Mouse (Mus musculus) hindbrain, embryonic 11.5 days (tissue): ENCODE measurements around the gene Spib. TPM values are rescaled to one million over a fixed set of nuclear protein-coding genes. Genes with fewer than 3 reads are reported as not detected.

ENCODE experiments used
- ATAC-seq: fragments of 200-750 bp; cut with Nextera tagmentation; 2 replicates; pipeline ENCODE4 v1.8.0; 2017; ENCODE audit warnings: mild to moderate bottlenecking, moderate TSS enrichment, moderate library complexity; ENCODE audit not compliant: low FRiP score
- DNase-seq: peaks from one replicate; pipeline ENCODE4 v3.0.0-alpha.2; 2015; ENCODE audit warnings: low spot score
- H3K27ac ChIP-seq: fragments of 300-500 bp; sonication (generic); 2 replicates; pipeline ENCODE4 v1.5.1; 2014; ENCODE audit warnings: mild to moderate bottlenecking, low read depth, low read length
- H3K27me3 ChIP-seq: fragments of 300-500 bp; sonication (generic); 2 replicates; pipeline ENCODE4 v1.6.1; 2014; ENCODE audit warnings: mild to moderate bottlenecking, low read length, moderate library complexity, mixed read lengths; ENCODE audit not compliant: control insufficient read depth, insufficient read depth
- H3K36me3 ChIP-seq: fragments of 300-500 bp; sonication (generic); 2 replicates; pipeline ENCODE4 v1.6.1; 2014; ENCODE audit warnings: mild to moderate bottlenecking, low read length, moderate library complexity, mixed read lengths; ENCODE audit not compliant: control insufficient read depth, insufficient read depth
- H3K4me1 ChIP-seq: fragments of 300-500 bp; sonication (generic); replicated peaks from 2 replicates; pipeline ENCODE4 v1.6.1; 2014; ENCODE audit warnings: low read length, mixed read lengths; ENCODE audit not compliant: control insufficient read depth, insufficient read depth
- H3K4me2 ChIP-seq: fragments of 300-500 bp; sonication (generic); replicated peaks from 2 replicates; pipeline ENCODE4 v1.6.1; 2014; ENCODE audit warnings: mild to moderate bottlenecking, low read depth, low read length
- H3K4me3 ChIP-seq: fragments of 300-500 bp; sonication (generic); 2 replicates; pipeline ENCODE4 v1.5.1; 2014; ENCODE audit warnings: low read depth, low read length
- H3K9ac ChIP-seq: fragments of 300-500 bp; sonication (generic); 2 replicates; pipeline ENCODE4 v1.6.1; 2014; ENCODE audit warnings: low read depth, low read length
- H3K9me3 ChIP-seq: fragments of 300-500 bp; sonication (generic); 2 replicates; pipeline ENCODE4 v1.6.1; 2016; ENCODE audit warnings: low read length; ENCODE audit not compliant: control insufficient read depth
- WGBS: fragments of 180-500 bp; shearing (Covaris S2); extraction: QIAGEN DNeasy Blood & Tissue Kit; methylation state at CpG from one replicate; pipeline ENCODE4 v1.1.7; 2014; 5-methylcytosine and 5-hydroxymethylcytosine counted together
- polyA plus RNA-seq: library from polyadenylated mRNA; unstranded; fragments of >200 nt; fragmentation: Nextera tagmentation; extraction: Ambion mirVana; gene quantifications from 2 replicates; pipeline ENCODE4 v1.2.1, GENCODE M21; 2014

Spib gene
- polyA plus RNA-seq, 1 experiment from 2014 or later = not detected

DNA sequence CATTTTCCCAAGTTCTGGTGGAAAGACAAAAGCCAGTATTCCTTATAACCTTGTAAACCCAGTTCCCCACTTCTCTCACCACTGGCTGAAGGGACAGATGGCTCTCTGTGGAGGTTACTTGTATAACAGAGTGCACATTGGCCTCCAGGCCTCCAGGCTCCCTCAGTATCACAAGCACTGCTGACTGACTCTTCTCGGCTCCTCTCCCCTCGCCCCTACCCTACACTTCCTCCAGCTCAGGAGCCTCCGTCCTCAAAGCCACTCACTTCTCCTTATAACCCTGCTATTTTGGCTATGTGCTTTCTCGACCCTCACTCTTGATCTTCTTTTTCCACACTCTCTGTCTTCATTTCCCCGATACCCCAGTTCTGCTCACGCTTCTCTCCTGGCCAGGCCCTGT lies 33.5 kb upstream of the Spib start:
- WGBS = 70% methylated on average over 6 of the region's 6 CpGs

DNA sequence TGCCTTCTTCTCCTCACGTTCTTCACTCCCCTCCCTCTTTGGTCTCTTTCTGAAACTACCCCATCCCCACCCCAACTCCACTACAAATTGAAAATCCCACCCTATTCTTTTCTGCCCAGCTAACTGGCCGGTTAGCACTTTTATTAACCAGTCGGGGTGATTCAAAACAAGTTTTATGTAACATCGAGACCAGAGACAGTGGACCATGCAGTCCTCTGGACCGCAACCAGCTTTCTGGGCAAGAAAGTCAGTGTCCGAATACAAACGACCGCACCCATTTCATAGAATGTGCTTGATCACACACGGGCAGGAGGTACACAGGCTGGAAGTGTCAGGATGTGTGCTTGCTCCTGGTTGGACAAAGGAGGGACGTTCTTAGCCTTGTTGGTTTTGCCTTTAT lies 32.6 kb upstream of the Spib start:
- Histone ChIP-seq H3K4me2 (no peak overlapping the region), H3K27ac (no peak overlapping the region), H3K9me3 (no peaks in the 10 kb centered on the region), H3K9ac (no peak overlapping the region), H3K27me3 (no peaks in the 10 kb centered on the region), H3K4me1 (no peaks in the 10 kb centered on the region), H3K4me3 (no peak overlapping the region), H3K36me3 (no peaks in the 10 kb centered on the region)
- 91% methylated on average over 10 of the region's 10 CpGs for WGBS
- DNase-seq = no peak
- no peak for ATAC-seq

More for the DNA sequence above, 33.5 kb upstream of the Spib start:
- no peak overlapping the region for H3K9ac ChIP-seq
- H3K4me2 ChIP-seq = no peak overlapping the region
- ATAC-seq = no peak
- no peaks in the 10 kb centered on the region for H3K36me3 ChIP-seq
- no peak overlapping the region for H3K27ac ChIP-seq
- H3K27me3 ChIP-seq = no peaks in the 10 kb centered on the region
- DNase-seq = no peak
- no peaks in the 10 kb centered on the region for H3K4me1 ChIP-seq
- H3K4me3 ChIP-seq = no peak overlapping the region
- H3K9me3 ChIP-seq = no peaks in the 10 kb centered on the region

DNA sequence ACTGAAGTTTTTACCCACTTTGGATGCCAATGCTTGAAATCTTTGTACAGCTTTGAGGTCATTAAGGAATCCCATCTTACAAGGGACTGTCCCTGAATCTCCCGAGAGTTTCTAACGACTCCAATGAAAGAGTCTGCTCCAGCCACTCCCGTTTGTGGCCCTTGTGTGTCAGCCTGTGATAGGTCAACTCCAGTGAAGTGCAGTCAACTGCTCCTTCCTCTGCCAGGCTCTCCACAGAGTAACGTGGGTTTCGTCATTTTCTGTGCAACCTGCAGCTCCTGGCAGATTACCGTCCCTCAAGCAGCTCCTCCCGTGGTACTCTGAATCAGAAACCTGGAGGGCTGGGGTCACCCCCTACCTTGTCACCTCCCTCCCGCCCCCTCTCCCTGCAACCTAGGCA lies 31.4 kb upstream of the Spib start:
- no peaks in the 10 kb centered on the region for H3K36me3 ChIP-seq
- DNase-seq (no peak), ATAC-seq (no peak)
- H3K4me1 ChIP-seq = no peaks in the 10 kb centered on the region
- no peaks in the 10 kb centered on the region for H3K9me3 ChIP-seq
- WGBS = 60% methylated on average over 8 of the region's 8 CpGs
- no peaks in the 10 kb centered on the region for H3K27me3 ChIP-seq
- H3K27ac ChIP-seq = no peak overlapping the region
- no peak overlapping the region for H3K9ac ChIP-seq
- no peak overlapping the region for H3K4me2 ChIP-seq
- H3K4me3 ChIP-seq = no peak overlapping the region

- H3K27me3 ChIP-seq = no peaks in the 10 kb centered on the region
- ATAC-seq (no peak), DNase-seq (peak; percentile 87)
- no peak overlapping the region for H3K9ac ChIP-seq
- H3K27ac ChIP-seq = no peak overlapping the region
- no peaks in the 10 kb centered on the region for H3K9me3 ChIP-seq
- H3K4me3 ChIP-seq = no peak overlapping the region
- WGBS = 58% methylated on average over 18 of the region's 18 CpGs
- H3K36me3 ChIP-seq = no peaks in the 10 kb centered on the region
- H3K4me2 ChIP-seq = no peak overlapping the region
- H3K4me1 ChIP-seq = no peaks in the 10 kb centered on the region
Measured at GRCm38 (mm10) chr7:44560435-44561400, 28.8 kb upstream of the Spib start.

DNA sequence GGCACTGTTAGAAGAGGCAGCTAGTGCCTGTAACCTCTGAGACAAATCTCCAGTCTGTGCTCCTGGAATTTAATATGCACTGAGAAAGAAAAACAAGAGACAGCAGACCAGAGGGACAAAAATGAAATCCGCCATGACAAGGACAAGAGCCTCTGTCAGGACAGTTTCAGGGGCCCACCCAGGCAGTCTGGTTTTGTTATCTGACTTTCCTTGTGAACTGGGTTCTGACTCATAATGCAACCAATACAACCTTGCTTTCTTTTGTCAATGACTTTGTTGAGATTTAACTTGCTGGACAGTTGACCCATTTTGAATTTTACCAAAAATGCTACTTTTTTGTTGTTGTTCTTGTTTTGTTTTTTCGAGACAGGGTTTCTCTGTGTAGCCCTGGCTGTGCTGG lies 25.8 kb upstream of the Spib start:
- H3K27ac ChIP-seq = no peak overlapping the region
- H3K9ac ChIP-seq = no peak overlapping the region
- no peaks in the 10 kb centered on the region for H3K27me3 ChIP-seq
- H3K4me1 ChIP-seq = peaks cover 2% of the 10 kb centered on the region; the same call in 1 of the 2 replicates
- H3K4me3 ChIP-seq = no peak overlapping the region
- 72% methylated on average over 2 of the region's 2 CpGs for WGBS
- DNase-seq (no peak), ATAC-seq (no peak)
- no peaks in the 10 kb centered on the region for H3K36me3 ChIP-seq
- no peaks in the 10 kb centered on the region for H3K9me3 ChIP-seq
- H3K4me2 ChIP-seq = no peak overlapping the region

- WGBS = under 1% methylated on average over 22 of the region's 22 CpGs
- ATAC-seq (peak; percentile 88), DNase-seq (peak; percentile 97)
- Histone ChIP-seq H3K9me3 (no peaks in the 10 kb centered on the region), H3K9ac (0 out of 2 replicates have a peak within 1 kb of the TSS, but pooled peaks have one; percentile 11), H3K27ac (peak within 1 kb of the TSS; percentile 84), H3K4me2 (peak within 1 kb of the TSS; percentile 59), H3K27me3 (no peaks in the 10 kb centered on the region), H3K36me3 (peaks cover 6% of the 10 kb centered on the region; the same call in 1 of the 2 replicates), H3K4me1 (peaks cover 4% of the 10 kb centered on the region; the same call in 1 of the 2 replicates), H3K4me3 (peak within 1 kb of the TSS; percentile 78)
Measured at GRCm38 (mm10) chr7:44553826-44554225, 22.0 kb upstream of the Spib start, which contains the start of gene Nr1h2. Gene Nr1h2 (minus strand): TSS chr7:44553951.

- peak overlapping the region; percentile 59 for H3K4me2 ChIP-seq
- H3K9me3 ChIP-seq = no peaks in the 10 kb centered on the region
- peak; percentile 84 for ATAC-seq
- peak overlapping the region; percentile 78 for H3K4me3 ChIP-seq
- no peak overlapping the region for H3K9ac ChIP-seq
- DNase-seq = peak; percentile 92
- WGBS = under 1% methylated on average over 32 of the region's 32 CpGs
- peak overlapping the region; percentile 84 for H3K27ac ChIP-seq
- peaks cover 6% of the 10 kb centered on the region; the same call in 1 of the 2 replicates for H3K36me3 ChIP-seq
- H3K27me3 ChIP-seq = no peaks in the 10 kb centered on the region
- peaks cover 4% of the 10 kb centered on the region; the same call in 1 of the 2 replicates for H3K4me1 ChIP-seq
Measured at GRCm38 (mm10) chr7:44553196-44553764, 21.4 kb upstream of the Spib start.

- Histone ChIP-seq H3K9ac (no peak overlapping the region), H3K27ac (no peak overlapping the region), H3K27me3 (no peaks in the 10 kb centered on the region), H3K9me3 (no peaks in the 10 kb centered on the region), H3K36me3 (peaks cover 6% of the 10 kb centered on the region; the same call in 1 of the 2 replicates), H3K4me3 (peak overlapping the region; percentile 78), H3K4me1 (peaks cover 7% of the 10 kb centered on the region; the same call in 1 of the 2 replicates), H3K4me2 (peak overlapping the region; percentile 59; the same call in 1 of the 2 replicates)
- ATAC-seq (no peak; the same call in 1 of the 2 replicates), DNase-seq (no peak)
- WGBS = 86% methylated on average over 31 of the region's 31 CpGs
Measured at GRCm38 (mm10) chr7:44552141-44552908, 20.5 kb upstream of the Spib start.
